Mouse (Mus musculus) liver, embryonic 13.5 days (tissue): ENCODE measurements around the gene Dnaja3. TPM values are rescaled to one million over a fixed set of nuclear protein-coding genes. Genes with fewer than 3 reads are reported as not detected.

Source experiments
- polyA plus RNA-seq: library from polyadenylated mRNA; unstranded; fragments of >200 nt; fragmentation: Nextera tagmentation; extraction: Ambion mirVana; gene quantifications from 2 replicates; pipeline ENCODE4 v1.2.1, GENCODE M21; 2015

Gene Dnaja3
- polyA plus RNA-seq, 1 experiment from 2014 or later, result 51.8 TPM

Other genes with a start within 250 kb of the Dnaja3 start
- gene Adcy9, start 219.5 kb upstream of the Dnaja3 start, polyA plus RNA-seq, result 0.63 and 0.66 TPM in 2 replicates
- 3.1 and 3.2 TPM in 2 replicates for gene Srl, start 98.2 kb upstream of the Dnaja3 start, polyA plus RNA-seq
- 8.4 and 10.7 TPM in 2 replicates for gene Tfap4, start 80.1 kb upstream of the Dnaja3 start, polyA plus RNA-seq
- 2.4 and 2.8 TPM in 2 replicates for gene Glis2, start 45.3 kb upstream of the Dnaja3 start, polyA plus RNA-seq
- gene Pam16, start 15.0 kb upstream of the Dnaja3 start, polyA plus RNA-seq, result 67.5 and 74.1 TPM in 2 replicates
- gene Vasn, start within 50 bp of the Dnaja3 start, polyA plus RNA-seq, result 2.9 TPM in 2 replicates
- 7.0 and 9.9 TPM in 2 replicates for gene Coro7, start 39.8 kb downstream of the Dnaja3 start, polyA plus RNA-seq
- 48.0 and 48.2 TPM in 2 replicates for gene Nmral1, start 79.4 kb downstream of the Dnaja3 start, polyA plus RNA-seq
- gene Hmox2, start 86.4 kb downstream of the Dnaja3 start, polyA plus RNA-seq, result 38.9 and 40.1 TPM in 2 replicates
- gene Cdip1, start 150.3 kb downstream of the Dnaja3 start, polyA plus RNA-seq, result 16.7 and 17.9 TPM in 2 replicates
- gene 4930562C15Rik, start 195.4 kb downstream of the Dnaja3 start, polyA plus RNA-seq, result not detected in 2 replicates
- 12.3 and 13.3 TPM in 2 replicates for gene Ubald1, start 240.3 kb downstream of the Dnaja3 start, polyA plus RNA-seq
- gene Mgrn1, start 246.3 kb downstream of the Dnaja3 start, polyA plus RNA-seq, result 22.6 and 24.5 TPM in 2 replicates